Mouse (Mus musculus) spleen, adult 2 months (tissue): ENCODE measurements at regions not wholly inside any gene's neighbourhood (a gene's known extent, or its start where the extent isn't known, plus 50 kb on each side); places are given as distances from the start of the nearest gene placed in this dataset.

Experiments used
- DNase-seq, 2 experiments: peaks; one replicate each; pipeline versions ENCODE4 v3.0.0 to v3.0.0-alpha.2; 2012 to 2021; ENCODE audit warnings: low spot score in 2 of 2, low read depth in 1 of 2
- H3K27ac ChIP-seq: fragments of 200-500 bp; 2 replicates; pipeline ENCODE4 v1.5.1; 2012; ENCODE audit warnings: low read length, inconsistent platforms; ENCODE audit not compliant: insufficient read depth
- H3K27me3 ChIP-seq: fragments of 200-500 bp; 2 replicates; pipeline ENCODE4 v1.6.1; 2012; ENCODE audit warnings: mild to moderate bottlenecking, moderate library complexity, low read length, inconsistent platforms; ENCODE audit not compliant: control insufficient read depth, insufficient read depth
- H3K36me3 ChIP-seq: fragments of 200-500 bp; 2 replicates; pipeline ENCODE4 v1.6.1; 2012; ENCODE audit warnings: mild to moderate bottlenecking, low read length, inconsistent platforms; ENCODE audit not compliant: control insufficient read depth, insufficient read depth
- H3K4me1 ChIP-seq: fragments of 200-500 bp; 2 replicates; pipeline ENCODE4 v1.6.1; 2011; ENCODE audit warnings: inconsistent platforms; ENCODE audit not compliant: control insufficient read depth, insufficient read depth, insufficient read length
- H3K4me3 ChIP-seq: fragments of 200-500 bp; 2 replicates; pipeline ENCODE4 v1.5.1; 2011; ENCODE audit warnings: mild to moderate bottlenecking, inconsistent platforms; ENCODE audit not compliant: insufficient read depth, insufficient read length; ENCODE audit errors: extremely low read depth
- CTCF ChIP-seq: fragments of 200-500 bp; IDR thresholded peaks from 2 replicates; pipeline ENCODE4 v1.5.1; 2011; ENCODE audit warnings: mild to moderate bottlenecking, inconsistent platforms; ENCODE audit not compliant: insufficient read depth, insufficient read length, insufficient replicate concordance; ENCODE audit errors: extremely low read depth
- POLR2A ChIP-seq: fragments of 200-500 bp; IDR thresholded peaks from 2 replicates; pipeline ENCODE4 v1.6.1; 2011; ENCODE audit warnings: low read depth, low read length, inconsistent platforms
- WGBS: fragments of 180-500 bp; shearing (Covaris S2); methylation state at CpG from one replicate; pipeline ENCODE4 v1.1.7; 2018; 5-methylcytosine and 5-hydroxymethylcytosine counted together

- Histone ChIP-seq H3K36me3 (no peaks in the 10 kb centered on the region), H3K4me1 (peaks cover 18% of the 10 kb centered on the region; the same call in 1 of the 2 replicates), H3K27me3 (no peaks in the 10 kb centered on the region), H3K27ac (peak overlapping the region; percentile 41; the same call in 1 of the 2 replicates), H3K4me3 (no peak overlapping the region)
- TF ChIP-seq CTCF (peak; percentile 67; the same call in 1 of the 2 replicates), POLR2A (no peak)
- DNase-seq, result peak; percentile 60 to 66
- WGBS, result 10% methylated on average over 19 of the region's 19 CpGs
Measured at GRCm38 (mm10) chr9:61012771-61013540, 218.6 kb downstream of the Uaca start.

GRCm38 (mm10) chr9:61014151-61014550 lies 219.8 kb downstream of the Uaca start:
- no peak overlapping the region for H3K27ac ChIP-seq
- no peaks in the 10 kb centered on the region for H3K36me3 ChIP-seq
- no peak for DNase-seq
- no peak for TF ChIP-seq POLR2A
- TF ChIP-seq CTCF, result no peak
- H3K4me3 ChIP-seq, result no peak overlapping the region
- H3K4me1 ChIP-seq, result peaks cover 18% of the 10 kb centered on the region; the same call in 1 of the 2 replicates
- 89% methylated on average over 8 of the region's 8 CpGs for WGBS
- H3K27me3 ChIP-seq, result no peaks in the 10 kb centered on the region

GRCm38 (mm10) chr9:61015374-61015890 lies 221.1 kb downstream of the Uaca start:
- WGBS, result 88% methylated on average over 15 of the region's 15 CpGs
- H3K27me3 ChIP-seq, result no peaks in the 10 kb centered on the region
- no peak for DNase-seq
- no peaks in the 10 kb centered on the region for H3K36me3 ChIP-seq
- no peak overlapping the region for H3K27ac ChIP-seq
- H3K4me1 ChIP-seq, result peaks cover 18% of the 10 kb centered on the region; the same call in 1 of the 2 replicates
- no peak overlapping the region for H3K4me3 ChIP-seq
- TF ChIP-seq POLR2A (no peak), CTCF (no peak)

- no peak for DNase-seq
- WGBS, result 16% methylated on average over 10 of the region's 10 CpGs
- peaks cover 18% of the 10 kb centered on the region; the same call in 1 of the 2 replicates for H3K4me1 ChIP-seq
- H3K36me3 ChIP-seq, result no peaks in the 10 kb centered on the region
- no peak overlapping the region for H3K27ac ChIP-seq
- H3K27me3 ChIP-seq, result no peaks in the 10 kb centered on the region
- TF ChIP-seq CTCF, result no peak
- no peak for TF ChIP-seq POLR2A
- H3K4me3 ChIP-seq, result no peak overlapping the region
Measured at GRCm38 (mm10) chr9:61016673-61017072, 222.3 kb downstream of the Uaca start.

GRCm38 (mm10) chr9:61019938-61020337 lies 225.6 kb downstream of the Uaca start:
- Histone ChIP-seq H3K27ac (no peak overlapping the region), H3K4me3 (no peak overlapping the region), H3K27me3 (no peaks in the 10 kb centered on the region), H3K36me3 (no peaks in the 10 kb centered on the region), H3K4me1 (peaks cover 23% of the 10 kb centered on the region; the same call in 1 of the 2 replicates)
- peak in 1 of 2 experiments; percentile 35 for DNase-seq
- 84% methylated on average over 4 of the region's 4 CpGs for whole genome bisulfite sequencing
- TF ChIP-seq CTCF (peak; percentile 44; the same call in 1 of the 2 replicates), POLR2A (no peak)

- DNase-seq, result peak in 1 of 2 experiments; percentile 28
- TF ChIP-seq CTCF (no peak), POLR2A (no peak)
- Histone ChIP-seq H3K27ac (no peak overlapping the region), H3K4me1 (peaks cover 24% of the 10 kb centered on the region; the same call in 1 of the 2 replicates), H3K4me3 (no peak overlapping the region), H3K27me3 (no peaks in the 10 kb centered on the region), H3K36me3 (no peaks in the 10 kb centered on the region)
- 16% methylated on average over 5 of the region's 5 CpGs for WGBS
Measured at GRCm38 (mm10) chr9:61021810-61022209, 227.5 kb downstream of the Uaca start.
